Mouse (Mus musculus) neural tube, embryonic 13.5 days (tissue): ENCODE results near the gene Lrrc23. TPM values are rescaled to one million over a fixed set of nuclear protein-coding genes. Genes with fewer than 3 reads are reported as not detected.

Experiments used
- polyA plus RNA-seq: library from polyadenylated mRNA; unstranded; fragments of >200 nt; fragmentation: Nextera tagmentation; extraction: Ambion mirVana; gene quantifications from 2 replicates; pipeline ENCODE4 v1.2.1, GENCODE M21; 2015

The Lrrc23 gene
- polyA plus RNA-seq, 1 experiment from 2014 or later, result 0.57 TPM

Other genes with a start within 250 kb of the Lrrc23 start
- 0.30 and 0.39 TPM in 2 replicates for gene C1s1, start 237.4 kb downstream of the Lrrc23 start, polyA plus RNA-seq
- not detected in 2 replicates for gene C1rb, start 209.4 kb downstream of the Lrrc23 start, polyA plus RNA-seq
- 0.12 TPM in 1 of 2 replicates, not detected in the other for gene C1s2, start 143.6 kb downstream of the Lrrc23 start, polyA plus RNA-seq
- gene Lpcat3, start 116.7 kb downstream of the Lrrc23 start, polyA plus RNA-seq, result 43.2 and 43.7 TPM in 2 replicates
- 110 and 120 TPM in 2 replicates for gene Emg1, start 67.5 kb downstream of the Lrrc23 start, polyA plus RNA-seq
- 259 and 270 TPM in 2 replicates for gene Phb2, start 67.4 kb downstream of the Lrrc23 start, polyA plus RNA-seq
- gene Ptpn6, start 41.0 kb downstream of the Lrrc23 start, polyA plus RNA-seq, result 6.0 and 7.9 TPM in 2 replicates
- gene Grcc10, start 38.4 kb downstream of the Lrrc23 start, polyA plus RNA-seq, result 687 and 693 TPM in 2 replicates
- gene Gm45234, start 23.7 kb downstream of the Lrrc23 start, polyA plus RNA-seq, result not detected in 2 replicates
- 21.0 and 23.1 TPM in 2 replicates for gene Atn1, start 23.2 kb downstream of the Lrrc23 start, polyA plus RNA-seq
- 67.2 and 69.8 TPM in 2 replicates for gene Eno2, start 10.1 kb downstream of the Lrrc23 start, polyA plus RNA-seq
- 4.7 and 8.5 TPM in 2 replicates for gene Spsb2, start 28.9 kb upstream of the Lrrc23 start, polyA plus RNA-seq
- gene Tpi1, start 34.6 kb upstream of the Lrrc23 start, polyA plus RNA-seq, result 385 and 391 TPM in 2 replicates
- gene Usp5, start 49.8 kb upstream of the Lrrc23 start, polyA plus RNA-seq, result 176 and 178 TPM in 2 replicates
- 26.6 and 33.2 TPM in 2 replicates for gene Cdca3, start 49.8 kb upstream of the Lrrc23 start, polyA plus RNA-seq
- 0.44 and 0.93 TPM in 2 replicates for gene Gnb3, start 60.5 kb upstream of the Lrrc23 start, polyA plus RNA-seq
- gene P3h3, start 78.0 kb upstream of the Lrrc23 start, polyA plus RNA-seq, result 20.5 and 20.6 TPM in 2 replicates
- gene Gpr162, start 84.3 kb upstream of the Lrrc23 start, polyA plus RNA-seq, result 21.2 and 22.4 TPM in 2 replicates
- gene Cd4, start 108.5 kb upstream of the Lrrc23 start, polyA plus RNA-seq, result 0.21 TPM in 1 of 2 replicates, not detected in the other
- gene Lag3, start 132.0 kb upstream of the Lrrc23 start, polyA plus RNA-seq, result 2.2 and 3.2 TPM in 2 replicates
- 797 TPM in 2 replicates for gene Ptms, start 140.4 kb upstream of the Lrrc23 start, polyA plus RNA-seq
- gene Mlf2, start 151.7 kb upstream of the Lrrc23 start, polyA plus RNA-seq, result 535 and 552 TPM in 2 replicates
- gene Cops7a, start 185.8 kb upstream of the Lrrc23 start, polyA plus RNA-seq, result 85.4 and 96.4 TPM in 2 replicates
- gene Pianp, start 217.0 kb upstream of the Lrrc23 start, polyA plus RNA-seq, result 28.4 and 28.9 TPM in 2 replicates
- gene Zfp384, start 229.4 kb upstream of the Lrrc23 start, polyA plus RNA-seq, result 20.0 and 23.2 TPM in 2 replicates